Mouse (Mus musculus) MEL (cell line): Measurements from ENCODE around the gene Map3k20. TPM values are rescaled to one million over a fixed set of nuclear protein-coding genes. Genes with fewer than 3 reads are reported as not detected.

Source experiments
- DNase-seq: peaks from one replicate; pipeline ENCODE4 v3.0.0; 2011; ENCODE audit warnings: low read depth, low spot score
- H3K27ac ChIP-seq: 2 replicates; pipeline ENCODE4 v1.5.1; 2012; ENCODE audit warnings: low read depth, mild to moderate bottlenecking, control low read depth, low read length, moderate library complexity; ENCODE audit not compliant: control insufficient read depth
- H3K27me3 ChIP-seq, 2 experiments: fragments of 150-350 bp in 1 of 2; sonication (generic) in 1 of 2; 2 replicates each; pipeline ENCODE4 v1.6.1; 2012; ENCODE audit warnings: low read length in 2 of 2, mild to moderate bottlenecking in 2 of 2, improper control_type of control experiment in 1 of 2, moderate library complexity in 1 of 2; ENCODE audit not compliant: insufficient read depth in 2 of 2, control insufficient read depth in 1 of 2
- H3K36me3 ChIP-seq, 2 experiments: 2 replicates each; pipeline ENCODE4 v1.6.1; 2012 to 2014; ENCODE audit warnings: low read length in 2 of 2, improper control_type of control experiment in 1 of 2, inconsistent platforms in 1 of 2, mild to moderate bottlenecking in 1 of 2; ENCODE audit not compliant: insufficient read depth in 2 of 2, control insufficient read depth in 1 of 2
- H3K4me1 ChIP-seq, 2 experiments: fragments of 150-350 bp in 1 of 2; sonication (generic) in 1 of 2; 2 replicates each; pipeline ENCODE4 v1.6.1; 2012; ENCODE audit warnings: low read length in 2 of 2, improper control_type of control experiment in 1 of 2, mild to moderate bottlenecking in 1 of 2; ENCODE audit not compliant: insufficient read depth in 2 of 2, control insufficient read depth in 1 of 2
- H3K4me3 ChIP-seq, 2 experiments: fragments of 150-350 bp in 1 of 2; sonication (generic) in 1 of 2; 2 replicates each; pipeline ENCODE4 v1.5.1; 2012; ENCODE audit warnings: low read depth in 2 of 2, low read length in 2 of 2, mild to moderate bottlenecking in 2 of 2, moderate library complexity in 2 of 2, control low read depth in 1 of 2, improper control_type of control experiment in 1 of 2; ENCODE audit not compliant: control insufficient read depth in 1 of 2, insufficient read depth in 1 of 2
- H3K79me2 ChIP-seq: 2 replicates; pipeline ENCODE4 v1.6.1; 2012; ENCODE audit warnings: mild to moderate bottlenecking, low read length, moderate library complexity; ENCODE audit not compliant: control insufficient read depth, poor library complexity, insufficient read depth
- H3K9ac ChIP-seq: 2 replicates; pipeline ENCODE4 v1.6.1; 2012; ENCODE audit warnings: low read depth, mild to moderate bottlenecking, control low read depth, low read length, moderate library complexity; ENCODE audit not compliant: control insufficient read depth, poor library complexity, severe bottlenecking
- H3K9me3 ChIP-seq: fragments of 150-350 bp; sonication (generic); replicated peaks from 2 replicates; pipeline ENCODE4 v1.6.1; 2012; ENCODE audit warnings: mild to moderate bottlenecking, low read length, improper control_type of control experiment, moderate library complexity; ENCODE audit not compliant: insufficient read depth
- CHD1 ChIP-seq: IDR thresholded peaks from 2 replicates; pipeline ENCODE4 v1.6.1; 2012; ENCODE audit warnings: low read depth, mild to moderate bottlenecking, inconsistent platforms, low read length, improper control_type of control experiment
- CHD2 ChIP-seq: IDR thresholded peaks from 2 replicates; pipeline ENCODE4 v1.6.1; 2011; ENCODE audit warnings: low read length, improper control_type of control experiment
- ELF1 ChIP-seq: IDR thresholded peaks from 2 replicates; pipeline ENCODE4 v1.6.1; 2014; ENCODE audit warnings: low read depth, mild to moderate bottlenecking, inconsistent platforms, low read length, improper control_type of control experiment, moderate library complexity
- EP300 ChIP-seq, 2 experiments: IDR thresholded peaks; 2 replicates each; pipeline ENCODE4 v1.6.1; 2011; ENCODE audit warnings: improper control_type of control experiment in 2 of 2, low read length in 2 of 2, low read depth in 1 of 2, mild to moderate bottlenecking in 1 of 2
- ETS1 ChIP-seq: IDR thresholded peaks from 2 replicates; pipeline ENCODE4 v1.6.1; 2012; ENCODE audit warnings: low read depth, mild to moderate bottlenecking, inconsistent platforms, low read length, improper control_type of control experiment, moderate library complexity
- JUND ChIP-seq: IDR thresholded peaks from 2 replicates; pipeline ENCODE4 v1.6.1; 2011; ENCODE audit warnings: low read depth, mild to moderate bottlenecking, improper control_type of control experiment, low read length
- KAT2A ChIP-seq: conservative IDR thresholded peaks from 2 replicates; pipeline ENCODE4 v1.6.1; 2012; ENCODE audit warnings: low read depth, low read length, improper control_type of control experiment, inconsistent platforms
- MAFK ChIP-seq: IDR thresholded peaks from 2 replicates; pipeline ENCODE4 v1.6.1; 2011; ENCODE audit warnings: low read depth, mild to moderate bottlenecking, low read length, improper control_type of control experiment, borderline replicate concordance
- MAZ ChIP-seq: IDR thresholded peaks from 2 replicates; pipeline ENCODE4 v1.6.1; 2012; ENCODE audit warnings: low read depth, mild to moderate bottlenecking, inconsistent platforms, low read length, improper control_type of control experiment
- MEF2A ChIP-seq: IDR thresholded peaks from 2 replicates; pipeline ENCODE4 v1.6.1; 2014; ENCODE audit warnings: low read depth, mild to moderate bottlenecking, inconsistent platforms, low read length, improper control_type of control experiment; ENCODE audit not compliant: poor library complexity, insufficient replicate concordance, severe bottlenecking; ENCODE audit errors: extremely low read depth
- POLR2A ChIP-seq, 2 experiments: IDR thresholded peaks; 2 replicates each; pipeline ENCODE4 v1.6.1; 2011 to 2012; ENCODE audit warnings: low read length in 2 of 2, mild to moderate bottlenecking in 2 of 2, control low read depth in 1 of 2, improper control_type of control experiment in 1 of 2, low read depth in 1 of 2, moderate library complexity in 1 of 2; ENCODE audit not compliant: control insufficient read depth in 1 of 2, insufficient read depth in 1 of 2, poor library complexity in 1 of 2
- SMC3 ChIP-seq: IDR thresholded peaks from 2 replicates; pipeline ENCODE4 v1.6.1; 2011; ENCODE audit warnings: low read depth, low read length, improper control_type of control experiment
- TAL1 ChIP-seq: IDR thresholded peaks from 2 replicates; pipeline ENCODE4 v1.6.1; 2012; ENCODE audit warnings: mild to moderate bottlenecking, inconsistent platforms, low read length, moderate library complexity, mixed read lengths
- TBP ChIP-seq: IDR thresholded peaks from 2 replicates; pipeline ENCODE4 v1.8.0; 2011; ENCODE audit warnings: low read depth, low read length, improper control_type of control experiment
- TCF12 ChIP-seq: IDR thresholded peaks from 2 replicates; pipeline ENCODE4 v1.6.1; 2014; ENCODE audit warnings: low read depth, mild to moderate bottlenecking, inconsistent platforms, low read length, improper control_type of control experiment, moderate library complexity
- UBTF ChIP-seq: IDR thresholded peaks from 2 replicates; pipeline ENCODE4 v1.6.1; 2012; ENCODE audit warnings: low read depth, mild to moderate bottlenecking, inconsistent platforms, low read length, improper control_type of control experiment, moderate library complexity, borderline replicate concordance; ENCODE audit not compliant: insufficient read depth
- ZKSCAN1 ChIP-seq: IDR thresholded peaks from 2 replicates; pipeline ENCODE4 v1.6.1; 2012; ENCODE audit warnings: low read depth, mild to moderate bottlenecking, inconsistent platforms, low read length, improper control_type of control experiment, moderate library complexity
- polyA plus RNA-seq, 2 experiments: library from polyadenylated mRNA; stranded (reverse) in 1 of 2; unstranded in 1 of 2; fragments of >175 nt in 1 of 2; fragments of >200 nt in 1 of 2; gene quantifications; 2 replicates each; pipeline versions ENCODE4 v1.2.1 to v1.2.4; 2012; ENCODE audit warnings: low replicate concordance in 2 of 2, low read depth in 1 of 2; ENCODE audit not compliant: insufficient read length in 2 of 2, insufficient read depth in 1 of 2, missing spikeins in 1 of 2
- total RNA-seq: library from RNA; depleted of rRNA; stranded (reverse); fragments of 300-350 nt; gene quantifications from 2 replicates; pipeline ENCODE4 v1.2.3, GENCODE M21; 2012

Gene Map3k20
- total and polyA plus RNA-seq, 3 experiments: 7.4 to 9.6 TPM; not detected in 1

GRCm38 (mm10) chr2:72240691-72241090 is 44.7 kb upstream of the Map3k20 start:
- no peak for DNase-seq
- Histone ChIP-seq H3K36me3 (no peaks in the 10 kb centered on the region), H3K9ac (no peak overlapping the region), H3K4me1 (no peaks in the 10 kb centered on the region), H3K27me3 (no peaks in the 10 kb centered on the region; a peak in 2 of 4 replicates), H3K4me3 (no peak overlapping the region), H3K79me2 (no peaks in the 10 kb centered on the region), H3K27ac (no peak overlapping the region), H3K9me3 (no peaks in the 10 kb centered on the region)
- no peak for TF ChIP-seq TBP
- no peak for TF ChIP-seq CHD1
- TF ChIP-seq TCF12: no peak
- no peak for TF ChIP-seq ETS1
- no peak for TF ChIP-seq MAFK
- no peak for TF ChIP-seq JUND
- no peak for TF ChIP-seq ZKSCAN1
- TF ChIP-seq EP300 (IDR thresholded peaks at IDR 0.05; ENCODE audit: low read depth in 1 of 2, low read length in 2 of 2): no peak
- no peak for TF ChIP-seq ELF1
- TF ChIP-seq SMC3: no peak
- no peak for TF ChIP-seq POLR2A (IDR thresholded peaks at IDR 0.05; ENCODE audit: control insufficient read depth in 1 of 2, insufficient read depth in 1 of 2, low read depth in 1 of 2, low read length in 2 of 2, poor library complexity in 1 of 2)

- no peaks in the 10 kb centered on the region for H3K9me3 ChIP-seq
- H3K27me3 ChIP-seq: peaks cover 0 to 2% of the 10 kb centered on the region in 2 experiments; a peak in 3 of 4 replicates
- peak overlapping the region; percentile 42 to 46 for H3K4me3 ChIP-seq
- no peaks in the 10 kb centered on the region for H3K79me2 ChIP-seq
- H3K4me1 ChIP-seq: no peaks in the 10 kb centered on the region
- no peak overlapping the region for H3K9ac ChIP-seq
- TF ChIP-seq CHD2: no peak
- no peak for TF ChIP-seq TAL1
- TF ChIP-seq UBTF: no peak
- TF ChIP-seq MAZ: no peak
- no peak for TF ChIP-seq KAT2A
- TF ChIP-seq MAFK: no peak
- TF ChIP-seq SMC3: no peak
- TF ChIP-seq MEF2A: no peak
- H3K27ac ChIP-seq: no peak overlapping the region
- H3K36me3 ChIP-seq: no peaks in the 10 kb centered on the region
- DNase-seq: no peak
These were observed 43.5 kb upstream of the Map3k20 start for GRCm38 (mm10) chr2:72241714-72242472.
